Mouse (Mus musculus): ENCODE measurements around the gene Sgms1. TPM values are rescaled to one million over a fixed set of nuclear protein-coding genes. Genes with fewer than 3 reads are reported as not detected.

The Sgms1 gene
- total RNA-seq, 2 experiments from 2014 or later, result 37.0 to 45.7 TPM

GRCm38 (mm10) chr19:32227175-32227574, 162.3 kb downstream of the Sgms1 start:
- DNase-seq (ENCODE audit: extremely low spot score in 1 of 2, low spot score in 1 of 2), result no peak

GRCm38 (mm10) chr19:32225097-32225490, 164.4 kb downstream of the Sgms1 start:
- DNase-seq (ENCODE audit: extremely low spot score in 1 of 2, low spot score in 1 of 2), result no peak

GRCm38 (mm10) chr19:32224318-32225096, 165.0 kb downstream of the Sgms1 start:
- no peak for DNase-seq (ENCODE audit: extremely low spot score in 1 of 2, low spot score in 1 of 2)

- no peak for DNase-seq (ENCODE audit: extremely low spot score in 1 of 2, low spot score in 1 of 2)
Observed at GRCm38 (mm10) chr19:32223751-32224174, 165.8 kb downstream of the Sgms1 start.

- no peak for DNase-seq (ENCODE audit: extremely low spot score in 1 of 2, low spot score in 1 of 2)
Observed at GRCm38 (mm10) chr19:32222083-32222482, 167.4 kb downstream of the Sgms1 start.

- DNase-seq (ENCODE audit: extremely low spot score in 1 of 2, low spot score in 1 of 2), result no peak
Observed at GRCm38 (mm10) chr19:32220991-32221390, 168.5 kb downstream of the Sgms1 start.

- DNase-seq (ENCODE audit: extremely low spot score in 1 of 2, low spot score in 1 of 2), result no peak
Observed at GRCm38 (mm10) chr19:32216710-32217109, 172.8 kb downstream of the Sgms1 start.

- DNase-seq (ENCODE audit: extremely low spot score in 1 of 2, low spot score in 1 of 2), result no peak
Observed at GRCm38 (mm10) chr19:32214905-32215806, 174.4 kb downstream of the Sgms1 start.

GRCm38 (mm10) chr19:32213577-32213976, 175.9 kb downstream of the Sgms1 start:
- no peak for DNase-seq (ENCODE audit: extremely low spot score in 1 of 2, low spot score in 1 of 2)

- no peak for DNase-seq (ENCODE audit: extremely low spot score in 1 of 2, low spot score in 1 of 2)
Observed at GRCm38 (mm10) chr19:32211293-32211585, 178.3 kb downstream of the Sgms1 start.

- no peak for DNase-seq (ENCODE audit: extremely low spot score in 1 of 2, low spot score in 1 of 2)
Observed at GRCm38 (mm10) chr19:32210450-32211292, 178.8 kb downstream of the Sgms1 start.

- DNase-seq (ENCODE audit: extremely low spot score in 1 of 2, low spot score in 1 of 2), result no peak
Observed at GRCm38 (mm10) chr19:32210099-32210449, 179.4 kb downstream of the Sgms1 start.

GRCm38 (mm10) chr19:32202131-32203114, 187.1 kb downstream of the Sgms1 start:
- DNase-seq (ENCODE audit: extremely low spot score in 1 of 2, low spot score in 1 of 2), result no peak

- DNase-seq (ENCODE audit: extremely low spot score in 1 of 2, low spot score in 1 of 2), result no peak
Observed at GRCm38 (mm10) chr19:32199861-32200574, 189.5 kb downstream of the Sgms1 start.

GRCm38 (mm10) chr19:32199133-32199532, 190.4 kb downstream of the Sgms1 start:
- no peak for DNase-seq (ENCODE audit: extremely low spot score in 1 of 2, low spot score in 1 of 2)

- no peak for DNase-seq (ENCODE audit: extremely low spot score in 1 of 2, low spot score in 1 of 2)
Observed at GRCm38 (mm10) chr19:32198494-32199106, 190.9 kb downstream of the Sgms1 start.

- no peak for DNase-seq (ENCODE audit: extremely low spot score in 1 of 2, low spot score in 1 of 2)
Observed at GRCm38 (mm10) chr19:32196976-32197819, 192.3 kb downstream of the Sgms1 start.

- DNase-seq (ENCODE audit: extremely low spot score in 1 of 2, low spot score in 1 of 2), result no peak
Observed at GRCm38 (mm10) chr19:32196222-32196621, 193.3 kb downstream of the Sgms1 start.

Measured in layer of hippocampus, postnatal 25 days (tissue).